Mouse (Mus musculus) kidney, adult 9 months (tissue): ENCODE measurements around the gene Aim2.
A peak's percentile ranks its signal among the peaks of the same experiment; 100 is the strongest.

Source experiments
- DNase-seq: peaks from one replicate; pipeline ENCODE4 v3.0.0; 2022

Aim2 gene

DNA sequence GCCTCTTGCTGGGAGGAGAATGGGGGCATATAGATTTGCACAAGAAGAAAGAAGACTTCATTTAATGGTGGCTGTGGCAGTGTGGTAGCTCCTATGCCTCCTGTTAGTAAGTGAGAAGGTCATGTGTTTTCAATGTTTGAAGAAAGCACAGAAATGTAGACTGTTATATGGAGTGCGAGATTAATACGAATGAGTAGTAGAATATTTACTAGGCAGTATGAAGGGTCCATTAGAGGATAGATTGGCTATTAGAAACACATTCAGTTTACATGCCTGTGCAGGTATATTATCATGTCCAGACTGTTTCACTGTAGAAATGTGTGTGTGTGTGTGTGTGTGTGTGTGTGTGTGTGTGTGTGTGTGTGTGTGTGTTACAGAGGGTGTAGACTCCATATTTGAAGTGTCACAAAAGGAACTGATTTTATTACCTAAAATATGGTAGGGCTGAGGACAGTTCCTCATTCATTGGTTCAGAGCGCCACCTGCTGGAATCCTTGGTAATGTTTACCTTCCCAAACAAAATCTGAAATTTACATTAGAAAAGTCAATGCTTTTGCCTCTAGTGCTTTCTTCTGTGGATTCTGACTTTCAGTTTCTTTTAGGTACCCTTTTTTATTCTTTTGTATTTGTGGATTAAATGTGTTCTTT is 47.8 kb downstream of the Aim2 start:
- peak; percentile 61 for DNase-seq

DNA sequence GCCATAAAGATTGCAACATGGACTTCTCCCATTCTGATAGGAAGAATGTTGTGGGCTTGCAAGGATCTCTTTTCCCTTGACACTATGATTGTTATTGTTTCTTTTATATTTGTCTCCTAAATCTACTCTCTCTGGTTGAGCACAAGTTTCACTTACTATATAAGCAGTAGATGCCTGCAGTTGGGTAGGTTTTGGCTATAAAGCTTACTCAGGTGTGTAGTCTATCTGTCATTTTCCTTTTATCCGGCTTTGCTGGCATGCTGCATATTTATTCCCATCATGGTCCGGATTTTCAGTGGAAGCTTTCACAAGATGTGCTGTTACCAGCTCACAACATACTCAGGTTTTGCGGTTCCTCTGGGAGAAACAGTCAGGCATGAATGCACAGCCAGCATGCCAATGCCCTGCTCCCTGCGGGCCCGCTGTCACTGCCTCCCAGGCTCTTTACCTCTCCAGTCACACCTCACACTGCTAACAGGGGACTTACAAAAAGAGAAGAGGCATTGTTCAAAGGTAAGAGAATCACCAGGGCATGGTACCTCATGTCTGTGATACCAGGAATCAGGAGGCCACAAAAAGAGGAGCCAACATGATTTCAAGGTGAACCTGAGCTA is 54.1 kb downstream of the Aim2 start:
- no peak for DNase-seq

DNA sequence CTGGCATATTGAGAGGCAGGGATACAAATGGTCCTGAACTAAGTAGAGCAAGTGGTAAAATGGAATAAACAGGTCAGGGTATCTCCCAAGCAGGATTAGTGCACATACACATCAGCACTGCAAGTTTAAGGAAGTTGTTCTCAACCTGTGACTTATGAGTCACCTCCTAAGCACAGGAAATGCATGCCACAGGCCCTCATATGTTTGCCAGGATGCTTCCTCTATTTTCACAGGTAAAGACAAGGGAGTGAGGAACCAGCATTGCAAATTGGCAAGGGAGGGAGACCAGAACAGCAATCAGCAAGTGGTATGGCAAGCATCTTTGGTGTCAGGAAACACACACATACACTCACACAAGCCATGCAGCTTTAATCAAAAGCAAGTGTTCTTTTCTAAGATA is 58.4 kb downstream of the Aim2 start:
- no peak for DNase-seq

- no peak for DNase-seq
Observed at GRCm38 (mm10) chr1:173411863-173412262, 61.2 kb downstream of the Aim2 start.

DNA sequence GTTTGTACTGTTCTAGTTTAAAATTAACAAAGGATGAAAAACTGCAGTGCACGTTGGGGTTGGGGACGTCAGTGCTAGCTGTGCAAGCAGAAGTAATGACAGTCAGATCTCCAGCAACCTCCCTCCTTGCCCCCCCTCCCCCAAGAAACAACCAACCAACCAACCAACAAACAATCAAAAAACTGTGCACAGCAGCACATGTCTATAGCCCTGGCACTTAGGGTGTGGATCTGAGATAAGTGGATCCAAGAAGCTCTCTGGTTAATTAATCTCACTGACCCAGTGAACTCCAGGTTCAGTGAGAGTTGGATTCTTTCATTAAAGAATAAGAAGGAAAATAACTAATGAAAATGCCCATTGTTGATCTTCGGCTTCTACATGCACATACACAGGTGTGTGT is 64.0 kb downstream of the Aim2 start:
- DNase-seq: no peak

GRCm38 (mm10) chr1:173418516-173418915 is 67.8 kb downstream of the Aim2 start:
- no peak for DNase-seq

GRCm38 (mm10) chr1:173418936-173419621 is 68.4 kb downstream of the Aim2 start:
- no peak for DNase-seq

GRCm38 (mm10) chr1:173420374-173420773 is 69.7 kb downstream of the Aim2 start:
- DNase-seq: peak; percentile 19

DNA sequence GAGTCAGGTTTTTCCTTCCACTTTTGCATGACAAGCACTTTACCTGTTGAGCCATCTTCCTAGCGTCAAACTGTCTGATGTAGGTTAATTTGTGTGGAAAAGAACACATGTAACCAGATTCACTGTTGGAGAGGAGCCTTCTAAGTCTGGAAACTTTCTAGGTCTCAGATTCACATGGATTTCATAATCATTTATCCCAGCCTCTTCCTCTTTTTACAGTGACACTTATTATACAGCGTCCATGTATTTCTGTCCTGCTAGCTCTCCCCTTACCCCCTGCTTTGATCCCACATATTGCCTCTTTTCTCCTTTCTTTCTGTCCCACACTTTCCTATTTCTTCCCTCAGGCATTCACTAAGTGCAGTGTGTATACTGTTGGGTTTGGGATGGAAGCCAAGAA is 75.7 kb downstream of the Aim2 start:
- DNase-seq: no peak

DNA sequence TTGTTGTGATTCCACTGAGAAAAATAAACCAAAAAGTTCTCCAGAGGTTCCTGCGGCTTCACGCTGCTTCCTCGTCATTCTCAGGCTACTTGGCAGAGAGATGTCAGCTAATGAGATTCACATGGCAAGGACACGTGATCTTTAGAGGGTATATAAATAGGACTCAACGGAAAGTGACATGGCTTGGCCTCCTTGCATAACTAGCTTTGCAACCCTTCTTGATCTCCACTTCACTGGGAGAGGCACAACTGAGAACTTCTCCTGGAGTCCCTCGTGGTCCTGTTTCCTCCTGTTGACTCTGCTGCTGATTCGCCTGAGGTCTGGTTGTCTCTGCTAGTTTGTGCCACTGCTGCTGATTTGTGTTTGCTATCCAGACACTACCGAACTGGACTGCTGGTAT is 76.7 kb downstream of the Aim2 start:
- DNase-seq: no peak

DNA sequence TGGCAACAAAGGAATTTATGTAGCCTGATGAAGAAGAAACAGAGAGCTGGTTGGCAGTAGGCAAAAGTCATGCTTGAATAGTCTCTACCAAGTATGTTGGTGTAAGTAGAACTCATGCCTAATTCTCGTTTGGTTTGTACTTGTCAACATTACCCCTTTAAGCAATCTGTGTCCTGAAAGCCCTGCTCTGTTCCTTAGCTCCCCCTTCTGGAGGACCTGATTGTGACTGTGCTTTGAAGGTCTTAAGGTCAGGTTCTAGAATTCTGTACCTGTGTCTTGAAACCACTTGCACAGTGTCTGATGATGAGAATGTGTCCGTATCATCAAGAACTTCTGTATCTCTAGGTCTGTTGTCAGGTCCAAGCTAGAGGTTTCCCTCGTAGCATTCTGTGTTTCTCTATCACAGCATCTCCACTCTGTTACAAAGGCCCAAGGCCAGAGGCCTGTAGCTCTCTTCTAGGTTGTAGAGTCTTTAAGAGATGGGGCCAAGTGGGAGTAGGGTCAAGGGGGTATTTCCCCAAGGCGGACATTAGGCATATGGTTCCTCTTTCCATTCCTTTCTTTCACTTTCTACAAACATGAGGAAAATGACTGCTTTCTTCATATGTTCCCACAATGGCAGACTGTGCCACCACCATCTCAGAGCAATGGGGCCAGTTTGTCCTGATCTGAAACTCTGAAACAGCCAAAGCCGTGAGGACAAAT is 79.5 kb downstream of the Aim2 start:
- no peak for DNase-seq

- no peak for DNase-seq
Observed at GRCm38 (mm10) chr1:173432411-173432810, 81.7 kb downstream of the Aim2 start.

DNA sequence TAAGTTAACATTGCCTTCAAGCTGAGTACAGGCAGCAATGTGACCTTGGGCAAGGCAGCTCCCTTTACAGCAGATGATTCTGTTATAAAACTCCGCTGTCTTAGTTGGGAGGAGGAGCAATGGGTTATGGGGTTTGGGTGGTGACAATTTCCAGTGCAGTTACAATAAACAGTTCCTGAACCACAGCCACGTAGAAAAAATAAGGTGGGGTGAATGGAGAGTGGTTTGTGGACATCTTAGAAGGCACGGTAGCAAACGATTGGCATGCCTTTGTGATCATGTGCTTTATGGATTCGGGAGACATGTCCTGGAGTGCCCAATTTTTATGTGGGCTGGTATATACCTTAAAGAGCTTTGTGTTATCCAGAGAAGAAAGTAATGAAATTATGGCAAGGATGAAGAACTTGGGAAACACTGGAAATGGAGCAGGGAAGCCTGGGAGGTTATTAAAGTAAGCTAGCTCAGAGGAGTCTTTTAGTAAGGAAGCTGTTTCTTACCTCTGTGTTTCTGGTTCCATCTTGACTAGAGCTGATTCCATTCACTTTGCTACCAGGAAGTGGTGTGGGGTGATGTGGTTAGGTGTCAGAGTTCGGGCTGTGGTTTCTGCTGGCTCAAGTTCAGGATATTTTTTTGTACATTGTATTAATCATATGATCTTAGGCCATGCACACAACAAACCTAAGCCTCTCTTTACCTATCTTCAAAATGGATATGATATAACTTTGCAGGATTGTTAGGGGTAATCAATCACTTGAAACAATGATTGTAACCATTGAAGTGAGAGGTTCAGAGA is 86.7 kb downstream of the Aim2 start:
- no peak for DNase-seq

DNA sequence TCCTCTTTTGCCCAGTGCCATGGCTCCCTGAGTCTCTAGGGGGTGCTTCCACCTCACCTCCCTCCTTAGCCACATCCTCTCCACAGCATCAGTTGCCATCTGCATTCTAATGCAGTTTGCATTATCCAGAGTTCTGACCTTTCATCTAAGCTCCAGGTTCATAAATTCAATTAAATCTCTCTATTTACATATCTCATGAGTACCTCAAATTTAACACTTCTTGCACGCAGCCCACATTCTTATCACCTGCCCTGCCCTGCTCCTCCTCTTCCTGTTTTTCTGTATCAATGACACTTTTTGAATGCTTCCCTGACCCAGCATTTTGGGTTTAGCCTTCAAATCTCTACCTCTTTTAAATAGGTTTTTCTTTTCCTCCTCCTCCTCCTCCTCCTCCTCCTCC is 90.0 kb downstream of the Aim2 start:
- DNase-seq: no peak

DNA sequence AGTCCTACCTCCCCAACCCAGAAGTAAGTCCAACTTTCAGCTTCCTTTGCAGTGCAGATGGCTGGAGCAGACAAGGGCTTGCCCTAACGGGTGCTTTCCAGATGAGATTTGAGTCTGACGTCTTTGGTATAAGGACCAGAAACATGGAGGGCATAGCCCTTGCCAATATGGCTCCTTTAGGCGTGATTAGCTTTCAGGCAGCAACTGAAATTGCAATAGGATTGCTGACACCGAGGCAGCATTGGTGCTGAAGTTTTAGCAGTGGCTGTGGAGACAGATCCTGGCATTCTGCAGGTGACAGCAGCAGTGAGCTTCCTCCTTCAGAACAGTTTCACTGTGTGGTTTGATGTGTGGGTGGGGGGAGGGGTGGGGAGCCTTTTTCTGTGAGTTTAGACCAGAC is 90.5 kb downstream of the Aim2 start:
- DNase-seq: no peak

- DNase-seq: no peak
Observed at GRCm38 (mm10) chr1:173443061-173443460, 92.4 kb downstream of the Aim2 start.

DNA sequence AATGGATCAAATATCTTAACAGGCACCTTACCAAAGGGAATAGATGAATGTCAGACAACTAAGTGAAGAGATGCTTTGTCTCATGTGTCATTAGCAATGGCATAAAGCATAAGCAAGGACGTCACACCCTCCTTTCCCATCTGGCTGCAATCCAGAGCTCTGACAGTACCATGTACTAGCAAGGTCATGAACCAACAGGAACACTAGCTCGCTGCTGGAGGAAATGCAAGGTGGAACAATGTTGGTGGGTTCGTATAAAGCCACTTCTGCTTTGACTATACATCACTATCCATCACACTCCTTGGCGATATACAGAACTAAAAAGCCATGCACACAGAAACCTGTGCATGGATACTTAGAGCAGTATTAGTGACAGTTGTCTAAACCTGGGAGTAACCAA is 96.4 kb downstream of the Aim2 start:
- DNase-seq: no peak

- DNase-seq: no peak
Observed at GRCm38 (mm10) chr1:173450621-173451020, 99.9 kb downstream of the Aim2 start.

- no peak for DNase-seq
Observed at GRCm38 (mm10) chr1:173451665-173452064, 101.0 kb downstream of the Aim2 start.

DNA sequence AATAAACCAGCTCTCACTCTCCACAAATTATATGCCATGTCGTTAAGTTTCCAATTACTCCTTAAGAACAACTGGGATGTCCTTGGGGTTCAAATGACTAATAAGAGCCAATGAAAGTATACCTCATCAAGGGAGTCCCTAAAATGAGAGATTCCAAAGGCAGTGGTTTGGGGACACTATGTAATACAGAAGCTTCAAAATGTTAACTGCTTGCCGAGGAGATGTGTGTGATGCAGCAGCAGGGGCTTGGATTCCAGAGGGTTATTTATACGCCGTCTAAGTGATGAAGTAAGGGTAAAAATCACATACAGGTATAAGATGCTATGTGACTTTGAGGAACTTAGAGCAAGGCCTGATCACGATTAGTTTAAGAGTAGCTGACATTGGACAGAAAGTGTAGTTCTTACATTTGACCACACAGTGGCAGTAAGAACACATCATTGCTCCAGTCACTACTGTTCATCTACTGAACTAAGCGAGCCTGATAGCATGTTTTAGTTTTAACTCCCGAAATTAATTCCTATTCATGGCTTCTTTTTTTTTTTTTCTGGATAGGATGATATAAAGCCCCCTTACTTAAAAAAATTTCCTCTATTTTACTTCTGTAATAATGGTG is 105.6 kb downstream of the Aim2 start:
- peak; percentile 48 for DNase-seq

DNA sequence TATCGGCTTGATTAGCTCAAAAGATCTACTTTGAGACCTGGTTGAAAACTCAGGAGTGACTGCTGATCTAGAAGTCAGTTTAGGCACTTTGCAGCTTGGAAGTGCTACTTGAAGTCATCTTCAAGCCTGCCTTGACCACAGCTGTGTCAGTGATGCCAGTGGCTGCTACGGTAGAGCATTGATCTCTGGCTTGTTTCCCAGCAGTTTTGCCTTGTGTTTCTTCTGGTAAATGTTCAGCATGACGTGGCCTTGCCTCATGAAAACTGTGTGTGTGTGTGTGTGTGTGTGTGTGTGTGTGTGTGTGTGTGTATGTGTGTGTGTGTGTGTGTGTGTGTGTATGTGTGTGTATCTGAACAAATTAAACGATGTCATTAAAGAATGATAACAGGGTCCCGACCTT is 106.1 kb downstream of the Aim2 start:
- DNase-seq: no peak

DNA sequence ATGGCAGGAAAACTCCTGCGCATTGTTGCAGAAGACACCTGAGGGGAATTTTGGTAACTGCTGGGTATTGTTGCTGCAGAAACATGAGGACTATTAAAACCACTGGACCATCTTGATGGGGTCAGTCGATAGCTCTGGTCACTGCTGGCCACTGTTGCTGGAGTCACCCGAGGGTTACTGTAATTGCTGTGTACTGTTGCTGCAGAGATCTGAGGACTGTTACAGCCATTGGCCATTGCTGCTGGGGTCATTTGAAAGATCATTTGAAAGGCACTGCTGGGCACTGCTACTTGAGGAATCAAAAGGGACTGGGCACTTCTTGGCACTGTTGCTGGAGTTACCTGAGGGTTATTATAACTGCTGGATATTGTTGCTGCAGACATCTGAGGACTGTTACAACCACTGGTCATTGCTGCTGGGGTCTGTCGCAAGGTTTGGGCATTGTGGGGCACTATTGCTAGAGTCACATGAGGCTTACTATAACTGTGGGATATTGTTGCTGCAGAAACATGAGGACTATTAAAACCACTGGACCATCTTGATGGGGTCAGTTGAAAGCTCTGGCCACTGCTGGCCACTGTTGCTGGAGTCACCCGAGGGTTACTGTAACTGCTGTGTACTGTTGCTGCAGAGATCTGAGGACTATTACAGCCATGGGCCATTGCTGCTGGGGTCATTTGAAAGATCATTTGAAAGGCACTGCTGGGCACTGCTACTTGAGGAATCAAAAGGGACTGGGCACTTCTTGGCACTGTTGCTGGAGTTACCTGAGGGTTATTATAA is 129.9 kb downstream of the Aim2 start:
- DNase-seq: peak; percentile 11
